ENCODE assay signal across 11 mouse cellular contexts in the genomic region with DNA sequence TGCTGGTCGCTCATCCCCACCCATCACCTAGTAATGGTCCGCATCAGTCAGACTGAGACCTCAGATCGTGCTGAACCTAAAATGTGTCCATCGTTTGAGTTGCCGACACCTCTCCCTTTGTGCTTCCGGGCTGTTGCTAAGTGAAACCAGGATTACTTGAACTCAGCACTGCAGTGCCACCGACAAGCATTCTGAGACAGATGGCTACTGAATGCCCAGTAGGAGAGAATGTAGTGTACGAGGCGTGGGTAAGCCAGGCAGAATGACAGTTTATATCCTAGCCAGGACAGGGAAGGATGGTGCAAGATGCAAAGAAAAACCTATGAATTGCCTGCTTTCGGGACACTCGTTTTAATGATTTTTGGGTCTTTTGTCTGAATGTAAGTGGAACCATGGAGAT. TPM values are rescaled to one million over a fixed set of nuclear protein-coding genes. Genes with fewer than 3 reads are reported as not detected.
A peak's percentile ranks its signal among the peaks of the same experiment; 100 is the strongest.
DNase-seq lines count a peak whose midpoint lies in the region; ATAC-seq and TF ChIP-seq lines count a peak whose summit lies in the region.
"Had no signal": no experiment of that assay in that cellular context is flagged by ENCODE, and none has a peak within 500 bp of the region (broad histone marks: within the 10 kb centered on the region; RNA-seq: fewer than 3 reads in every experiment).

No protein-coding gene starts in this region.

- no peaks in the 10 kb centered on the region for H3K36me3 ChIP-seq in embryonic facial prominence, embryonic 15.5 days
- H3K36me3 ChIP-seq in forebrain, embryonic 16.5 days (ENCODE audit: control insufficient read depth, insufficient read depth): no peaks in the 10 kb centered on the region
- no peaks in the 10 kb centered on the region for H3K36me3 ChIP-seq in midbrain, embryonic 16.5 days (ENCODE audit: control insufficient read depth, insufficient read depth, low read length)

- H3K4me1 ChIP-seq in embryonic facial prominence, embryonic 15.5 days: no peaks in the 10 kb centered on the region; the same call in 1 of the 2 replicates
- H3K4me1 ChIP-seq in forebrain, embryonic 16.5 days (replicated peaks; ENCODE audit: control insufficient read depth, insufficient read depth, low read length): peaks cover 52% of the 10 kb centered on the region
- H3K4me1 ChIP-seq in midbrain, embryonic 16.5 days (ENCODE audit: control insufficient read depth, insufficient read depth, low read length): peaks cover 15% of the 10 kb centered on the region

- 0 out of 2 replicates have a peak overlapping the region, but pooled peaks have one; percentile 24 for H3K27ac ChIP-seq in layer of hippocampus, adult 2 months
- no peak overlapping the region for H3K27ac ChIP-seq in embryonic facial prominence, embryonic 15.5 days (replicated peaks)
- no peak overlapping the region for H3K27ac ChIP-seq in forebrain, embryonic 16.5 days (ENCODE audit: low read length)
- no peak overlapping the region for H3K27ac ChIP-seq in midbrain, embryonic 16.5 days (ENCODE audit: low read length)
- H3K27ac ChIP-seq: liver, embryonic 13.5 days had no signal

- no peaks in the 10 kb centered on the region for H3K27me3 ChIP-seq in embryonic facial prominence, embryonic 15.5 days
- no peaks in the 10 kb centered on the region for H3K27me3 ChIP-seq in forebrain, embryonic 16.5 days (replicated peaks; ENCODE audit: control insufficient read depth, insufficient read depth, low read length)
- no peaks in the 10 kb centered on the region for H3K27me3 ChIP-seq in midbrain, embryonic 16.5 days (ENCODE audit: control insufficient read depth, insufficient read depth, low read depth, low read length)
- H3K27me3 ChIP-seq: liver, embryonic 13.5 days had no signal

- H3K9ac ChIP-seq in embryonic facial prominence, embryonic 15.5 days: no peak overlapping the region
- H3K9ac ChIP-seq in forebrain, embryonic 16.5 days (replicated peaks; ENCODE audit: low read depth, low read length): no peak overlapping the region
- no peak overlapping the region for H3K9ac ChIP-seq in midbrain, embryonic 16.5 days (ENCODE audit: low read depth, low read length)
- H3K9ac ChIP-seq: liver, embryonic 13.5 days had no signal

- 74% methylated on average over 11 of the region's 11 CpGs for WGBS in embryonic facial prominence, embryonic 15.5 days
- 42% methylated on average over 11 of the region's 11 CpGs for WGBS in forebrain, embryonic 16.5 days
- WGBS in midbrain, embryonic 16.5 days: 58% methylated on average over 11 of the region's 11 CpGs

- DNase-seq in layer of hippocampus, adult 2 months (ENCODE audit: low spot score in 2 of 2): no peak
- no peak for DNase-seq in layer of hippocampus, adult 8-10 months (ENCODE audit: low spot score in 2 of 2)
- DNase-seq in ovary, postnatal 14 days (ENCODE audit: low spot score): no peak
- DNase-seq in right cerebral cortex, postnatal 10 days (ENCODE audit: low spot score in 2 of 2): no peak
- no peak for DNase-seq in adipocyte (ENCODE audit: low spot score)
- DNase-seq: heart, postnatal 14 days; liver, embryonic 13.5 days had no signal

- H3K9me3 ChIP-seq in embryonic facial prominence, embryonic 15.5 days (replicated peaks): no peaks in the 10 kb centered on the region
- H3K9me3 ChIP-seq in forebrain, embryonic 16.5 days (ENCODE audit: control insufficient read depth, low read length): no peaks in the 10 kb centered on the region
- no peaks in the 10 kb centered on the region for H3K9me3 ChIP-seq in midbrain, embryonic 16.5 days (replicated peaks; ENCODE audit: control insufficient read depth, low read length, poor library complexity, severe bottlenecking)
- H3K9me3 ChIP-seq: liver, embryonic 13.5 days had no signal

- no peak for ATAC-seq in embryonic facial prominence, embryonic 15.5 days (ENCODE audit: insufficient number of reproducible peaks, low FRiP score, low TSS enrichment, low read depth)
- no peak for ATAC-seq in forebrain, embryonic 16.5 days
- no peak for ATAC-seq in midbrain, embryonic 16.5 days
- ATAC-seq: activated CD4-positive, CD25-positive, alpha-beta regulatory T cell, adult 4 months had no signal

- peak overlapping the region; percentile 17; the same call in 1 of the 2 replicates for H3K4me3 ChIP-seq in layer of hippocampus, adult 2 months
- H3K4me3 ChIP-seq in embryonic facial prominence, embryonic 15.5 days (replicated peaks): peak overlapping the region; percentile 25; the same call in 1 of the 2 replicates
- no peak overlapping the region for H3K4me3 ChIP-seq in forebrain, embryonic 16.5 days (replicated peaks; ENCODE audit: low read length)
- H3K4me3 ChIP-seq in midbrain, embryonic 16.5 days (ENCODE audit: low read depth, low read length): no peak overlapping the region
- H3K4me3 ChIP-seq: liver, embryonic 13.5 days had no signal

- H3K4me2 ChIP-seq in embryonic facial prominence, embryonic 15.5 days (replicated peaks): no peak overlapping the region
- peak overlapping the region; percentile 29; the same call in 1 of the 2 replicates for H3K4me2 ChIP-seq in forebrain, embryonic 16.5 days (ENCODE audit: low read length)
- peak overlapping the region; percentile 4; the same call in 1 of the 2 replicates for H3K4me2 ChIP-seq in midbrain, embryonic 16.5 days (ENCODE audit: low read length)
- H3K4me2 ChIP-seq: liver, embryonic 13.5 days had no signal

- TF ChIP-seq CTCF in layer of hippocampus, adult 2 months (conservative IDR thresholded peaks at IDR 0.05): no peak

RNA-seq across cellular contexts. Expression of gene Spata13, which starts 52.9 kb away (rescaled TPM):
- 10 to 100 TPM; 23.2 to 31.1 TPM for total RNA-seq in layer of hippocampus, adult 2 months (2021)
- total RNA-seq in layer of hippocampus, adult 8-10 months (2022): 10 to 100 TPM; 22.4 to 27.3 (median 23.9) TPM
- 15.3 and 16.1 TPM in 2 replicates for polyA plus RNA-seq in embryonic facial prominence, embryonic 15.5 days (2015; fragmentation: Nextera tagmentation; extraction: Ambion mirVana)
- 41.4 and 41.8 TPM in 2 replicates for polyA plus RNA-seq in forebrain, embryonic 16.5 days (2015; fragmentation: Nextera tagmentation; extraction: Ambion mirVana)
- 18.4 and 24.0 TPM in 2 replicates for polyA plus RNA-seq in midbrain, embryonic 16.5 days (2015; fragmentation: Nextera tagmentation; extraction: Ambion mirVana)

Comparison
In these comparisons a context has a peak if more than half of its experiments do, and no peak if none do; other contexts are left out.
1. H3K4me3 ChIP-seq: peak in layer of hippocampus, adult 2 months (single experiment) and embryonic facial prominence, embryonic 15.5 days (single experiment); none in forebrain, embryonic 16.5 days (single experiment) and midbrain, embryonic 16.5 days (single experiment).